8 mouse cellular contexts compared by ENCODE assay signal in genomic region chr8:88273051-88273430, GRCm38 (mm10). TPM values are rescaled to one million over a fixed set of nuclear protein-coding genes. Genes with fewer than 3 reads are reported as not detected.
A peak's percentile ranks its signal among the peaks of the same experiment; 100 is the strongest.
DNase-seq lines count a peak whose midpoint lies in the region; ATAC-seq lines count a peak whose summit lies in the region.

No protein-coding gene starts in this region.

- no peaks in the 10 kb centered on the region for H3K36me3 ChIP-seq in heart, embryonic 13.5 days
- H3K36me3 ChIP-seq in hindbrain, embryonic 11.5 days (ENCODE audit: control insufficient read depth, insufficient read depth, low read length) = no peaks in the 10 kb centered on the region
- H3K36me3 ChIP-seq in midbrain, embryonic 10.5 days = no peaks in the 10 kb centered on the region

- peak overlapping the region; percentile 55 for H3K4me3 ChIP-seq in heart, embryonic 13.5 days
- H3K4me3 ChIP-seq in hindbrain, embryonic 11.5 days (ENCODE audit: low read depth, low read length) = no peak overlapping the region
- H3K4me3 ChIP-seq in midbrain, embryonic 10.5 days = peak overlapping the region; percentile 59; the same call in 1 of the 2 replicates

- ATAC-seq in heart, embryonic 13.5 days (ENCODE audit: extremely low read depth, insufficient number of reproducible peaks, low FRiP score, low TSS enrichment) = no peak
- ATAC-seq in hindbrain, embryonic 11.5 days (ENCODE audit: low FRiP score) = no peak

- DNase-seq in heart, postnatal 10 days = no peak
- peak; percentile 24 for DNase-seq in ZHBTc4 (ENCODE audit: low read depth, low spot score)
- DNase-seq in hindbrain, embryonic 11.5 days (ENCODE audit: low spot score) = no peak
- DNase-seq in midbrain, embryonic 10.5 days (ENCODE audit: low spot score) = no peak
- DNase-seq in urinary bladder, postnatal 10 days (ENCODE audit: low spot score) = no peak
- DNase-seq in frontal cortex, postnatal 36 days (ENCODE audit: low spot score in 2 of 2) = no peak
- no peak for DNase-seq in kidney, adult 8-10 months

- WGBS in heart, embryonic 13.5 days = 70% methylated on average over 7 of the region's 7 CpGs
- WGBS in hindbrain, embryonic 11.5 days = 66% methylated on average over 7 of the region's 7 CpGs
- 65% methylated on average over 7 of the region's 7 CpGs for WGBS in midbrain, embryonic 10.5 days

- no peak overlapping the region for H3K27ac ChIP-seq in heart, embryonic 13.5 days (replicated peaks)
- no peak overlapping the region for H3K27ac ChIP-seq in hindbrain, embryonic 11.5 days (ENCODE audit: low read depth, low read length)
- peak overlapping the region; percentile 82 for H3K27ac ChIP-seq in midbrain, embryonic 10.5 days (replicated peaks)

- intact Hi-C loops in heart, postnatal 10 days (cut with DNase I) = no loop called here

- H3K4me1 ChIP-seq in heart, embryonic 13.5 days = peaks cover 18% of the 10 kb centered on the region
- peaks cover 4% of the 10 kb centered on the region; the same call in 1 of the 2 replicates for H3K4me1 ChIP-seq in hindbrain, embryonic 11.5 days (replicated peaks; ENCODE audit: control insufficient read depth, insufficient read depth, low read length)
- H3K4me1 ChIP-seq in midbrain, embryonic 10.5 days = peaks cover 19% of the 10 kb centered on the region

- H3K9me3 ChIP-seq in heart, embryonic 13.5 days = no peaks in the 10 kb centered on the region
- no peaks in the 10 kb centered on the region for H3K9me3 ChIP-seq in hindbrain, embryonic 11.5 days (ENCODE audit: control insufficient read depth, low read length)
- no peaks in the 10 kb centered on the region for H3K9me3 ChIP-seq in midbrain, embryonic 10.5 days (replicated peaks)

- peaks cover 86% of the 10 kb centered on the region for H3K27me3 ChIP-seq in heart, embryonic 13.5 days (replicated peaks)
- peaks cover 12% of the 10 kb centered on the region; the same call in 1 of the 2 replicates for H3K27me3 ChIP-seq in hindbrain, embryonic 11.5 days (ENCODE audit: control insufficient read depth, insufficient read depth, low read length)
- peaks cover 75% of the 10 kb centered on the region for H3K27me3 ChIP-seq in midbrain, embryonic 10.5 days (ENCODE audit: low read depth, poor library complexity, severe bottlenecking)

- H3K9ac ChIP-seq in heart, embryonic 13.5 days = peak overlapping the region; percentile 78
- H3K9ac ChIP-seq in hindbrain, embryonic 11.5 days (ENCODE audit: low read depth, low read length) = peak overlapping the region; percentile 61; the same call in 1 of the 2 replicates

- H3K4me2 ChIP-seq in heart, embryonic 13.5 days = peak overlapping the region; percentile 85
- peak overlapping the region; percentile 87; the same call in 1 of the 2 replicates for H3K4me2 ChIP-seq in hindbrain, embryonic 11.5 days (replicated peaks; ENCODE audit: low read depth, low read length)

RNA-seq across cellular contexts. Expression of gene Adcy7, which starts 0.8 kb away (rescaled TPM):
- 3.2 and 3.8 TPM in 2 replicates for polyA plus RNA-seq in heart, embryonic 13.5 days (2015; fragmentation: Nextera tagmentation; extraction: Ambion mirVana)
- 10 to 100 TPM in 1 of 2 experiments, 1 to 10 TPM in 1; 8.5 to 10.5 TPM for total RNA-seq in heart, postnatal 10 days (2021)
- polyA plus RNA-seq in hindbrain, embryonic 11.5 days (2014; fragmentation: Nextera tagmentation; extraction: Ambion mirVana) = 1.7 and 2.5 TPM in 2 replicates
- polyA plus RNA-seq in midbrain, embryonic 10.5 days (2016; fragmentation: Nextera tagmentation; extraction: Ambion mirVana) = 2.2 and 3.2 TPM in 2 replicates
